Mouse (Mus musculus): Measurements from ENCODE around the gene Prmt3. TPM values are rescaled to one million over a fixed set of nuclear protein-coding genes. Genes with fewer than 3 reads are reported as not detected.

The Prmt3 gene
- total RNA-seq, 2 experiments from 2014 or later: 34.6 to 36.5 TPM

DNA sequence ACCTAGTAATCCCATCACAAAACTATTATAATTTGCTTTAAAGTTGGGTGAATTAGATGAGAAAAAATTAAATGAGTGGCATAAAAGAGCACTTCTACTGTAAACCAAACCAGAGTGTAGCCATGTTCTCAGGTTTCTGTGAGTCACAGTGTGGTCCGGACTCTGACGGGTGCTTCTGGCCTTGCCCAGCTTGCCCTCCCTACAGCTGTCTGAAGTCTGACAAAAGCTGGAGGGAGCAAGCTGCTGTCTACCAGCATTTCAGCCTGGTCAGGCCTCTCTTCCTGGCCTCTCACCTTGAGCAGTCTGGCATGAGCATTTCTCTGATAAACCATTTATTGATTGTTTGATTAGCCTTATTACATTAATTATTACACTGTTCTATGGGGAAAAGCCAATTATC, 69.8 kb downstream of the Prmt3 start:
- DNase-seq (ENCODE audit: low spot score in 2 of 2): no peak

DNA sequence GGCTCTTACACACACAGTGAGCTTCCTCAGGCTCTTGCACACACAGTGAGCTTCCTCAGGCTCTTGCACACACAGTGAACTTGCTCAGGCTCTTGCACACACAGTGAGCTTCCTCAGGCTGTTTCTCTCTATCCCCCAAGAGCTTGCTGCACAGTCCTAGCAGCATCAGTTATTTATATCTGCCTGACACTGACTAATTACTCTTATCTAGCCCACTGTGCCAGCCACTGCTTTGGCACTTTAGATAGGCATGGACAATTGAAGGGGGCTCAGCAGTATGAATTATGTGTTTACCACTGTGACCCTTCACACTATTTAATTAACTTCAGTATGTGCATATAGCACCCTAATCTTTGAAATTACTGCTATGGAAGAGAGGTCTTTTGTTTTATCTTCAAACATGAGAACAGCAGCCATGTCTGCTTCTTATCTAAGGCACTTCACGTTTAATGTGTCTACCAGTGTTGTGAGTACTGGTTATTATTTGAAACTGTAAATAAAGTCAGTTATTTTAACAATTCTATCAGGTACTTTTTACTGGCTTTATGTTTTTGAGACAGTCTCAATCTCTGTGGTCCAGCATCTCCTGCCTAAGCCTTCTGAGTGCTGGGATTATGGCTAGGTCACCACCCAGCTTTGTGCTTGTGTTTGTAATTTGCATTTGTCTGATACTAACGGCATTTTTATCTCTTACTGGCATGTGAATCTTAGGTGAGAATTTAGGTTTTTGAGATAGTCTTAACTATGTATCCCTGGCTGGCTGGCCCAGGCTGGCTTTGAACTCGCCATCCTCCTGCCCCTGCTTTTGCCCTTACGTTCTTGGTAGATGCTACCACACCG, 75.4 kb downstream of the Prmt3 start:
- no peak for DNase-seq (ENCODE audit: low spot score in 2 of 2)

DNA sequence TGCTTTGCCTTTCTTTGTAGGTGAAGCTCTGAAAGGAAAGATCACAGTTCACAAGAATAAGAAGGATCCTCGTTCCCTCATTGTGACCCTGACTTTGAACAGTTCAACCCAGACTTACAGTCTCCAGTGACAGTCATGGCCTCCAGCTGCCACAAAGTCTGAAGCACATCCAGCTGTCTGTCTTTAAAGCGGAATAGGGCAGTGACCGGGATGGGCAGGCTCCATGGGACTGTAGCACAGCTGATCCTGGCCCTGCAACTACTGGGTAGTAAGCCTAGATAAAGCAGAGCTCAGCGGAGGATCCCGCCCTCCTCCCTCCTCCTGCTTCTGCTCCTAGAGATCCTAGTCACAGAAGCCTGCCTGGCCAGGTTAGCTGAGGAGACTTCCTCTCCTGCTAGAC, 79.2 kb downstream of the Prmt3 start:
- no peak for DNase-seq (ENCODE audit: low spot score in 2 of 2)

DNA sequence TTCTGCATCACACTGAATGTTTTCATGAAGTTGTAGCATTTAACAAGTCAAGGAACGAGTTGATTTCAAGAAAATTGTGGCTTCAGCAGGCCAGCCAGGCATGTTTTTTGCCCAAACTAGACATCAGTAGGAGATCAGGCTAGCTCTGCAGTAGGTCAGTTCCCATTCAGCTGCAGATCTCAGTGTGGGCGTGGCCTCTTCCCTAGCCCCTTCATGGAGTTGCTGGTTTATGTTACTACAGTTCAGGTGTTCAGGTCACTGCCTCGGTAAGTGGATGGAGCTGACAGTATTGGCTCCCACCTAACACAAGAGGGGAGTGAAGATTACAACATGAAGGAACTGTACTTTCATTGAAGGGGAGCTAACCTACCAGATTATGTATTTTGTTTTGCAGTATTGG, 80.1 kb downstream of the Prmt3 start:
- DNase-seq (ENCODE audit: low spot score in 2 of 2): no peak

DNA sequence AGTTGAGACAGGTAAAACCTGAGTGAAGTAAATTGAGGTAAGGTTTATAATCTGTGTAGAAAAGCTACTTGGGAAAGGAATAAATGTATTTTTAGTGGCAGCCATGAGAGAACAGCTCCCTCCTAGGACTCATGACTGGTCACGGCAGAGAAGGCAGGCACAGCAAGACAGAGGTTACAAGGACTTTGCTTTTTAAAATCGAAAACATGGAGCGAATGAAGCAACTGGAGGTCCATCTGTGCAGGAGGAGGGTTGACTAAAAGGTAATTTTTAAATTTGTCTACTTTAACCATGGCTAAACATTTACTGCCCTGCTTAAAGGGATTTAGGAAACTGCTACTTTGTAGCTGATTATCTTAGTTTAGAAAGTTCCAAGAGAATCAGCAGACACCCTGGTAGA, 81.7 kb downstream of the Prmt3 start:
- no peak for DNase-seq (ENCODE audit: low spot score in 2 of 2)

DNA sequence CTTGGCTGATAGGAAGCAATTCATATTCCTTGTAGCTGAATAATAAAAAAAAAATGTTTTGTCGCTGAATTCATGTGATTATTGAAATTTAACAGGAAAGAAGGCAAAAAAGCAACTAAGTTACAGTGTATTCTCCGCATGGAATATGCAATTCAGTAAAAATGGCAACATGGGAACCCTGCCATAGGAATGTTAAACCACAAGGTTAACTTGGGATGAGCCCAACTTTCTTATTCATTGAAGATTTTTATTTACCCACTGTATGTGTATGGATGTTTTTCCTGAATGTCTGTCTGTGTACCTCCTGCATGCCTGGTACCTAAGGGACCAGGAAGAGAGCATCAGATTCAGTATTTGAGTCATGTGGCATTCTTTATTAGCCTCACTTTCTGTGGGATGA, 83.0 kb downstream of the Prmt3 start:
- no peak for DNase-seq (ENCODE audit: low spot score in 2 of 2)

DNA sequence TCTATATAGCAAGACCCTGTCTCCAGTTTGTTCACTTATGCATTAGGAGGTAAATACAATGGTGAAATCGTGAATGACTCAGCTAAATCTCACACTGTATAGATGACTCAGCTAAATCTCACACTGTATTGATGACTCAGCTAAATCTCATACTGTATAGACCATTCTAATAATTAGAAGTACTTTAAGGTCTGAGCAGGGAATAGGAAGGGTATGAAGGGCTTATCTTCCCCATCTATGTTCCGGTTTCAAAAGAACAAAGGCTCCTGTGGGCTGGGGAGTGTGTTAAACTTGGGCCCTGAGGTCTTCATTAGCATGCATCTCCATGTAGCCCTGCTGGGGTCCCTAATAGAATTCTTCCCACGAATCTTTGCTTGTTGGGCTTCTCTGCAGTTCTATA, 85.6 kb downstream of the Prmt3 start:
- DNase-seq (ENCODE audit: low spot score in 2 of 2): no peak

DNA sequence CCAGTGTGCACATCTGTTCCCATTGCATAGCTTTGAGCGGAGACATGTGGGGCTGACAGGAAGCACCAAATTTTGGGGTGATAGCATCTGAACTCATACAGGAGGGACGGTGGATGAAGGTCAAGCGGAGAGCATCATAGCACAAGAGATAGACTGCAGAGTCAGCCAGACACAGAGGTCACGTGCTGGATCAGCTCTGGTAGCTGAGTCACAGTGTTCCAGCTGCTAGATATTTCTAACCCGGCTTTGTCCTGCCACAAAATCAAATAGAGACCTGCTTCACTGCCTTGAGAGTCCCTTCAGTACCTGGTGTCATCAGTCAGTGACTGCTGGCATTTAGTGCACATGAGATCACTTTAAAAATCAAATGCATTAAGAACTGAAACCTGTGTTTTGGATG, 91.5 kb downstream of the Prmt3 start:
- DNase-seq (ENCODE audit: low spot score in 2 of 2): no peak

DNA sequence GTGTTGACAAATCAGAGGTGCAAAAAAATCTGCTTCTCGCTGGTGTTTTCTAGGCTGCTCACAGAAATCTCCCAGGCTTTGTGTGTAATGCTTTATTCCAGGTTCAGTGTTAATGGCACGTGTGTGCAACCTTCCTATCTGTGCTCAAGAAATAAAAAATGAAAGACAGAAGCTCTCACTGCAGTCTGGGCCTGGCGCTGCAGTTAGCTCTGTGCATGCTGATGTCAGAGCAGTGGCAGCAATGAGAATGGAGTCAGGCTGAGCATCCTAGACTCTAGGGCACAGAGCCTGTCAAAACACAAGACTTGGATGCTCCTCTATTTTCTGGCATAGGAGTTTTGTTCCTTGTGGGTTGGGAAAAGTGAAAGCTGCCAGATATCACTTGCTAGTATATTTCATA, 92.1 kb downstream of the Prmt3 start:
- no peak for DNase-seq (ENCODE audit: low spot score in 2 of 2)

DNA sequence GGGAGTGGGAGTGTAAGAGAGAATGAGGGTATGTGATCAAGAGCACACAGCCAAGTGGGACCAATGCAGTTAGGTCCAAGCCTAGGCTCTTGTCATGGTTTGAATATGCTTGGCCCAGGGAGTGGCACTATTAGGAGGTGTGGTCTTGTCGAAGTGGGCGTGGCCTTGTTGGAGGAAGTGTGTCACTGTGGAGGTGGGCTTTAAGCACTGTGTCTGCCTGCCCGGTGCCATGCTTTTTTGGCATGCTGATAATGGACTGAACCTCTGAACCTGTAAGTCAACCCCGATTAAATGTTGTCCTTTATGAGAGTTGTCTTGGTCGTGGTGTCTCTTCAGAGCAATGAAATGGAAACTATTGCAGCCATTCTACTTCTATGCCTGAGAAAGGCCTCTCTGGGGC, 99.2 kb downstream of the Prmt3 start:
- no peak for DNase-seq (ENCODE audit: low spot score in 2 of 2)

DNA sequence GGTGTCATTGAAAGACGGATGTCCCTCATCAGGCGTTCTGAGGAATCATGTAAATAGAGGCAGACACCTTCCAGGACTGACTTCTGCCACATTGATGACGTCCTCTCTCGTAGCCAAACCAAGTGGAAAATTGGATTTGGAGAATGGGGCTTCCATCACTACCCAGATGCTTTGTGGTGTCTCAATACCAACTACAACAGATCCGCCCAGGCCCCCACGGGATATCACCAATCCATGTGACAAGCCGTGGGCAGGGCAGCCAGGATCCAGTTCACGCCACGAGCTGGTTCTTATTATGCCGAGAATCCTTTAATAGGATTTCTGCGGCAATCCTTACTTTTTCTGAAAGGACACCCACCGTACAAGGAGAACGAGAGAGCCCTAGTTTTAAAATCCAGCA, 100.9 kb downstream of the Prmt3 start:
- no peak for DNase-seq (ENCODE audit: low spot score in 2 of 2)

DNA sequence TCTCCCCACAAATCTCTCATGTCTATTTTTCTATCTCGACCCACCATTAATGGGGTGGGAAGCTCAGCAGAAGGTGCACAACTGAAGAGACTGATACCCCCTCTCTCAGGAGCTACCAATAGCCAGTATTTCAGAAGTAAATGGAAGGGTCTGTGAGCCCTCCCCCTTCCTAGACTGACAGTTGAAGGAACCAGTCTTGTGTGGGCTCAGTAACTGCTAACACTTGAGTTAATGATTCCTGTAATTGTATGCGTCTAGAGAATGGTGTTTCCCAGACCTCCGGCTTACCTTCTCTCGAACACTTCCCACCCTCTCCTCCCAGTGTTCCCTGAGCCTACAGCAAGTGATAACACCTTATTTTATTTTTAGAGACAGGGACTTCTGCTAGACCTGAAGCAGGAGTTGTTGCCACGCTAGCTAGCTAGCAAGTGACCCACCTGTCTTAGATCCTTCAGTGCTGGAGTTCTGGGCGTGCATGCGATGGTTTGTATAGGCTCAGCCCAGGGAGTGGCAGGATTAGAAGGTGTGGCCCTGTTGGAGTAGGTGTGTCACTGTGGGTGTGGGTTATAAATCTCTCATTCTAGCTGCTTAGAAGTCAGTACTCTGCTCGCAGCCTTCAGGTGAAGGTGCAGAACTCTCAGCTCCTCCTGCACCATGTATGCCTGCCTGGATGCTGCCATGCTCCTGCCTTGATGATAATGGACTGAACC, 102.0 kb downstream of the Prmt3 start:
- no peak for DNase-seq (ENCODE audit: low spot score in 2 of 2)

DNA sequence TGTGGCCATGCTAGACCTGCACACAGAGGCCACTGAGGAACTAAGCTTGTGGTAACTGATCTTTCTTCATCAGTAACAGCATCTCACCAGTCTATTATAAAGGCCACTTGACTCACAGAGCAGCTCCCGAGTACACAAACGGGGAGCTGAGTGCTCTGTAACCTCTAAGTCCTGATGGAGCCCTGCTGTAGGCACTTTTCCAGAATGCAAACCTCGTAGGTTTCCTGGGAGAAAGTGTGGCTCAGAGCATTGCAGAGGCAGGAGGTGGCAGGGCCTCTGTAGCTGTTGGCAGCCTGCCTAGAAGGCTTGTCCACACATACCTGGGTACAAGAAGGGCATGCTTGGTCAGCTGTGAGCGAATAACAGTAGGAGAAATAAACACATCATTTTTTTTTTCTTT, 104.1 kb downstream of the Prmt3 start:
- no peak for DNase-seq (ENCODE audit: low spot score in 2 of 2)

DNA sequence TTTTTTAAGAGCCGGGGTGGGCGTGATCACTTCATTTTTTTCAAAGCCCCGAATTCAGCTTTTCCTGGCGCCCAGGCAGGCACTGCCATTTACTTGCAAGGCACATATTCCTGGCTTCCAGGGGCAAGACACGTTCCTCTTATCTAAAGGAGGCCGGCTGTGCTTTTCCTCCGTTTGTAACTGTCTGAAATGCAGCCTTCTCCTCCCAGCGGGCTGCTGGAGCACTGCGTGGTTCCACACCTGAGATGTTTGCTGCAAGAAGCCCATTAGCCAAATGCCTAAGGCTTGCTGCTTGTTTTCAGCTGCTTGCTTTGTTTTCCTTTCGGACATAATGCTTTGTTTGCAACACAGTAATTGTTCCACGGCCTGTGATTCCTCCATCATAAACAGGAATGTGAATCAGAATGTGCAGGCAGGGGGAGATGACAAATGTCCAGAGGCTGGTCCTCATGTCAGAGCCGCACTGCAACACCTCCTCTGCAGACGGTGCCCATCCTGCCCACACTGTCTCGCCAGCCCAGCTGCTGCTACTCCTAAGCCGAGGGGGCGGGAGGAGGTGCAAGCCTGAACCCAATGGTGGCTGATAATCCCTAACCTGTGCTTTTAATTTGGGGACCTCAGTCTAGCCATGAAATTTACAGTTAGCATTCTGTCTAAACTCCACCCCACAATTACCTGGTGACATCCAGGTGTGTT, 104.7 kb downstream of the Prmt3 start:
- DNase-seq (ENCODE audit: low spot score in 2 of 2): peak; percentile 34

DNA sequence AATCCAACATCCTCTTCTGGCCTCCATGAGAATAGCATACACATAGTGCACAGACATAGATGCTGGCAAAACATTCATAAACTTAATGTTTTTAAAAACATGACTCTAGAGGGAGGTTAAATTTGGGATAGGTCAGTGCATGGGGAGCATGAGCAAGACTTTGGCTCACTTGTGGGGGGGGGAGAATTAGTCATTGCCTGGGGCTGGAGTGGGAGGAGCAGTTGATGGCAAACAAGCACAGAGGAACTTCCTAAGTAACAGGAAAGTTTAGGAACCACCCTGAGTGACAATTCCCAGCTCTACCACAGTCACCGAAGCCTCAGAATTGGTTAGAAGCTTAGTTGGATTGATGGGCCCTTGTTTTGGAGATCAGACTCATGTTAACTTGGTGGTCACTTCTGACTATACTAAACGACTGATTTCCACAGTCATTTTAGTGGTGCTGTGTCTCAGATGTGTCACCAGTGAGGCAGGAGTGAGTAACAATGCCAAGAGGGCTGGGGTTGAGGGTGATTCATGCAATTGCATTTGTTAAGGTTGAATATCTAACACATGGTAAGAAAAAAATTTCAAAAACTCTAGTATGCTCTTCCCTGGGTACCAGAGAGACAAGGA, 109.7 kb downstream of the Prmt3 start:
- DNase-seq (ENCODE audit: low spot score in 2 of 2): no peak

DNA sequence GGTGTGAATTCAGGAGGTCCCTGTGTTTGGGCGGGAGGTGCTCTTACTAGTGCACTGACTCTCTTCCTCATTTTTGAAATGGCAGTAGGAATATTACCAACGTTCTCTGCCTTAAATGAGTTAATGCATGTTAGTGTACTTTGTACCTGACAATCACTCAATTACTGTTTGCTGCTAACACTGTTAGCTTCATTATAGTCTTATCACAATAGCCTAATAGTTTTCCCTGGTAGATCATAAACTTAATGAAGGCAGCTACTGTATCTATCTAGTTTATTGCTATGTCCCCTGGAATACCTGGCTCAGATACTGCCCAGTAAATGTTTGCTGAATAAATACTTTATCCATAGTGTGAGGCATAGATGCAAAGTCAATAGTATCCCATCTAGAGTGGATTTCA, 116.6 kb downstream of the Prmt3 start:
- DNase-seq (ENCODE audit: low spot score in 2 of 2): no peak

DNA sequence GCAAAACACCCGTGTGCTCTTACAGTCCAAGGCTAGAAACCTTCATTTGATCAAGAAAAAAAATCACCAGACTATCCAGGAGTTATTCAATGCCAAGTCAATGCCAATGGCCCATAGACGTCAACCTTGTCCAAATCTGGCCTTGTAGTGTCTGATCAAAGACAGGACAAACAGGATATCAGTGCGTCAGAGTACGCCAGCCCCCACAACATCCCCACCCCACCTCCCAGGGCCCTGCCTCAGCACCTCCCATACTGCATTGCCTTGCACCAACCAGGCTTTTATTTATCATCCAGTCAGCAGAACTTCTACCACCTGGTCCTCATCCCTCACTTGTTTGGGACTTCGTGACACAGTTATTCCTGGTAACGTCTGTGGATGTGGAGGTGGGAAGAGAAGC, 117.2 kb downstream of the Prmt3 start:
- DNase-seq (ENCODE audit: low spot score in 2 of 2): no peak

DNA sequence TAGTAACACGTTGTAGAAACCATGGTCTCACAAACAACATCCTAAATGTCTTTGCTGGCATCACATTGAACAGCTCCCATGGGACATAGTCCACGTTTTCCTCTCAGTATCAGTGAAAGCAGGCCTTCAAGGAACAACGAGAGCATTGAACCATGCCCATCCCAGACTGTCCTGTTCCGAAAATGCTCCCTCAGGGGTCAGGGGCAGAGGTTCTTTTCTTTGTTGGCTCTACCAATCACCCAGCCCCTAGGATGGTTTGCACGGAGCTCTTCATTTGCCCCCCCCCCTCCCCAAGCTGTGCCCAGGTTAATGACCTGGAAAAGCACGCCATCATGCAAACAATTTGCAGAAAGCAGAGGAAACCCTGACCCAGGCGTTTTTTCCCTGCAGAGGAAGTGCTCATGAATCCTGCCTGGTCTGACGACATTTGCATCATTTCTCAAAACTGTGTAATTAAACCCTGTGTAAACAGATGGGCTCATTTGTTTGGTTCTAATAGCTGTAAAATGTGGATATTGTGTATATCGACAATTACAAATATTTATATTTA, 123.9 kb downstream of the Prmt3 start:
- DNase-seq (ENCODE audit: low spot score in 2 of 2): no peak

DNA sequence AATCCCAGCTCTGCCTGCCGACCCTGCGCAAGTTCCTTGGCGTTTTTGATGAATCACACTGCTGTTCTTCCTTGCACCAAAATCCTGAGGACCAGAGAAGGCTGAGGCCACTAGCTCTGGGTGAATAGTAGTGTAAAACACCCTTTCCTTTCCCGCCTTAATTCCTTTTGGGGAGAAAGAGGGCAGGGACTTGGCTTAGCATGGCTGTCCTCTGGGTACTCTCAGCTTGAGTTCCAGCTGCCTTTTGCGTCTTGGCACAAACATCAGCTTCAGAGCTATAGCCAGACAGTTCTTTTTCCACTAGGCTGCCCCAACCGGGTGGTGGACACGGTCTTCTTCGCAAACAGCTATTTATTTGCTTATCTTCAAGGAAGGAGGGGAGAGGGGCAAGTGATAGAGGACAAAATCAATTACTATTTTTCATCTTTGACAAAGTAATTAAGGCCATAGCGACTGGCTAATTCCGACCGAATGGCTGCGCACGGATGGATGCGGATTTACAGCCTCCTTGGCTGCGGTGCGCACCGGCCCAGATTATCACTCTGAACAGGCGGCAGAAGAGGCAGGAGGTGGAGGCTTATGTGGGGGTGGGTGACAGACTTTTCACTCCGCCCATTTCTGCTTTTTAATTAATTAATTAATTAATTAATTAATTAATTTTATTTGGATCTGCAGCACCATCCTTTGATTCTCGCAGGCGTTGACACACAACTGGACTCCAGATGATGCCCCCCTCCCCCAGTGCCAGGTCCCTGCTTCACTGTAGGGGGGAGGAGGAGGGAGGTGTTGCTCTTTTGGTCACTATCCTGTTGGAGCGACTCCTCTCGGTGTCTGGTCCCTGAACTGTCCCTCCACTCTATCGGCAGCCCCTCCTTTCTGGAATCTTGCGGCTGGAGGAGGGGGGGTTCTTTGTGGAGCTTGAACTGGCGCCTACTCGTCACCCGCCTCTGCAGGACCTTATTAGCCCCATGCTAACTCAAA, 129.3 kb downstream of the Prmt3 start:
- no peak for DNase-seq (ENCODE audit: low spot score in 2 of 2)

All from left cerebral cortex, adult 18-20 months (tissue).